Mouse (Mus musculus) spleen, adult 12 weeks (tissue): Measurements from ENCODE around the gene Dync1i1.

Source experiments
- DNase-seq: peaks from one replicate; pipeline ENCODE4 v3.0.0; 2022; ENCODE audit warnings: low spot score

The Dync1i1 gene

DNA sequence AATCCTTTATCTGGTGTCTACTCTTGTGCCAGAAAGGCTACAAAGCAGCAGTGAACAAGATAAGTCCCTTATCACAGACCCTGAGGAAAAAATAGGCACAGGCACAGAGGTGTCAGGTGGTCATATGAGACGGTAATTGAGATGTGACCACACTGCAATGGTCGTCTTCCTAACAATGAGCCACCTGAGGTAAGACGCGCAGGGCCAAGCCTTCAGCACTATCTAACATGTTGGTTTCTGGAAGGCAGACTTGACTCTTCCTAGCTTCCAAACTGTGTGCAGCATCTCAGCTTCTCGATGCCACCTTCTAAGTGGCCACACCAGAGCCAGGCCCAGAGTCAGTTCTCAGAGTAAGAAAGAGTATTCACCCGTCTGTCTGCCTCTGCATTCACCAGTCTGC, 341.8 kb downstream of the Dync1i1 start:
- no peak for DNase-seq

GRCm38 (mm10) chr6:6070015-6070414, 344.6 kb downstream of the Dync1i1 start:
- DNase-seq, result no peak

- no peak for DNase-seq
Measured at GRCm38 (mm10) chr6:6071038-6071437, 345.6 kb downstream of the Dync1i1 start.

DNA sequence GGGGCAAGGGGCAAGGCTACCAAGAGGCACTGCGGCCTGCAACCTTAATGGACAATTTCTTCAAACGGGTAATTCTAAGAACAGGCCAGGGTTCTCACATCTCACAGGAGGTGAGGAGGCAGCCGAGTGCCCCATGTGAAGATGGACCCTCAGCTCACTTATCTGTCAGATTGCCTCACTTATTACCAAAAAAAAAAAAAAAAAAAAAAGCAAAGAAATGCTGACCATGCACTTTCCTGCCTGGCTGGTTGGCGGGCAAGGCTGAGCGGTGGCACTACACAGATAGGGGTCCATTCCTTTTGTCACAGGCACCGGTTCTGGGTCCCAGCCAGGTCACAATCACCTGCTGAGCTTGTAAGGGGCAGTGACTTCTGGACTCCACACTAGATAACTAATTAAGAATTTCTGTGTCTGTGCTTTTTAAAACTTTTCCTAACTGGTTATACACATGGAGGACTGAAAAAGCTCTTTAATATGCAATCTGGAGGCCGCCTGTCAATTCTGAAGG, 350.6 kb downstream of the Dync1i1 start:
- no peak for DNase-seq

GRCm38 (mm10) chr6:6077234-6077633, 351.8 kb downstream of the Dync1i1 start:
- no peak for DNase-seq
